Mouse (Mus musculus) heart, embryonic 11.5 days (tissue): Measurements from ENCODE around the gene Mccc1. TPM values are rescaled to one million over a fixed set of nuclear protein-coding genes. Genes with fewer than 3 reads are reported as not detected.

Source experiments
- ATAC-seq: fragments of 200-750 bp; cut with Nextera tagmentation; replicated peaks from 2 replicates; pipeline ENCODE4 v1.8.0; 2017; ENCODE audit warnings: moderate library complexity; ENCODE audit not compliant: insufficient number of reproducible peaks, low FRiP score, low TSS enrichment
- H3K27ac ChIP-seq: fragments of 300-500 bp; sonication (generic); 2 replicates; pipeline ENCODE4 v1.5.1; 2014; ENCODE audit warnings: mild to moderate bottlenecking, low read depth, low read length
- H3K27me3 ChIP-seq: fragments of 300-500 bp; sonication (generic); 2 replicates; pipeline ENCODE4 v1.6.1; 2014; ENCODE audit warnings: mild to moderate bottlenecking, low read length, mixed read lengths; ENCODE audit not compliant: control insufficient read depth, insufficient read depth
- H3K36me3 ChIP-seq: fragments of 300-500 bp; sonication (generic); 2 replicates; pipeline ENCODE4 v1.6.1; 2014; ENCODE audit warnings: mild to moderate bottlenecking, low read length, moderate library complexity, mixed read lengths; ENCODE audit not compliant: control insufficient read depth, insufficient read depth
- H3K4me1 ChIP-seq: fragments of 300-500 bp; sonication (generic); 2 replicates; pipeline ENCODE4 v1.6.1; 2014; ENCODE audit warnings: low read length; ENCODE audit not compliant: control insufficient read depth, insufficient read depth
- H3K4me2 ChIP-seq: fragments of 300-500 bp; sonication (generic); 2 replicates; pipeline ENCODE4 v1.6.1; 2014; ENCODE audit warnings: mild to moderate bottlenecking, moderate library complexity
- H3K4me3 ChIP-seq: fragments of 300-500 bp; sonication (generic); 2 replicates; pipeline ENCODE4 v1.5.1; 2014; ENCODE audit warnings: low read depth, low read length
- H3K9ac ChIP-seq: fragments of 300-500 bp; sonication (generic); 2 replicates; pipeline ENCODE4 v1.6.1; 2014; ENCODE audit warnings: mild to moderate bottlenecking, low read depth, low read length, moderate library complexity
- H3K9me3 ChIP-seq: fragments of 300-500 bp; sonication (generic); replicated peaks from 2 replicates; pipeline ENCODE4 v1.6.1; 2016; ENCODE audit warnings: low read length; ENCODE audit not compliant: control insufficient read depth
- WGBS: fragments of 180-500 bp; shearing (Covaris S2); extraction: QIAGEN DNeasy Blood & Tissue Kit; methylation state at CpG from one replicate; pipeline ENCODE4 v1.1.7; 2014; ENCODE audit not compliant: insufficient replicate concordance; 5-methylcytosine and 5-hydroxymethylcytosine counted together
- polyA plus RNA-seq: library from polyadenylated mRNA; unstranded; fragments of >200 nt; fragmentation: Nextera tagmentation; extraction: Ambion mirVana; gene quantifications from 2 replicates; pipeline ENCODE4 v1.2.1, GENCODE M21; 2014

Mccc1 gene
- polyA plus RNA-seq = 46.6 and 47.7 TPM in 2 replicates

- H3K27ac ChIP-seq = peak within 1 kb of the TSS; percentile 63
- H3K4me2 ChIP-seq = peak within 1 kb of the TSS; percentile 77
- H3K4me3 ChIP-seq = peak within 1 kb of the TSS; percentile 62
- no peaks in the 10 kb centered on the region for H3K4me1 ChIP-seq
- no peaks in the 10 kb centered on the region for H3K27me3 ChIP-seq
- H3K9me3 ChIP-seq = no peaks in the 10 kb centered on the region
- no peaks in the 10 kb centered on the region for H3K36me3 ChIP-seq
- 5% methylated on average over 39 of the region's 39 CpGs for WGBS
- peak within 1 kb of the TSS; percentile 73 for H3K9ac ChIP-seq
- ATAC-seq = peak; percentile 98
Measured at GRCm38 (mm10) chr3:36000275-36001239, at the start of gene Mccc1. TSS of gene Mccc1 (minus strand) at chr3:36000678.

- Histone ChIP-seq H3K4me3 (no peak overlapping the region), H3K9me3 (no peaks in the 10 kb centered on the region), H3K4me2 (no peak overlapping the region), H3K9ac (no peak overlapping the region), H3K36me3 (no peaks in the 10 kb centered on the region), H3K27me3 (no peaks in the 10 kb centered on the region), H3K27ac (no peak overlapping the region), H3K4me1 (no peaks in the 10 kb centered on the region)
- 59% methylated on average over 1 of the region's 1 CpGs for WGBS
- ATAC-seq = no peak
Measured at GRCm38 (mm10) chr3:36049106-36049505, 48.6 kb upstream of the Mccc1 start.

- H3K27me3 ChIP-seq = no peaks in the 10 kb centered on the region
- ATAC-seq = no peak
- WGBS = 70% methylated on average over 4 of the region's 4 CpGs
- H3K36me3 ChIP-seq = no peaks in the 10 kb centered on the region
- H3K4me3 ChIP-seq = no peak overlapping the region
- no peaks in the 10 kb centered on the region for H3K9me3 ChIP-seq
- H3K4me1 ChIP-seq = no peaks in the 10 kb centered on the region
- H3K27ac ChIP-seq = no peak overlapping the region
- no peak overlapping the region for H3K9ac ChIP-seq
- H3K4me2 ChIP-seq = no peak overlapping the region
Measured at GRCm38 (mm10) chr3:36045086-36045485, 44.6 kb upstream of the Mccc1 start.

GRCm38 (mm10) chr3:36044520-36044919, 44.0 kb upstream of the Mccc1 start:
- no peak for ATAC-seq
- Histone ChIP-seq H3K4me2 (no peak overlapping the region), H3K9me3 (no peaks in the 10 kb centered on the region), H3K4me1 (no peaks in the 10 kb centered on the region), H3K36me3 (no peaks in the 10 kb centered on the region), H3K9ac (no peak overlapping the region), H3K27ac (no peak overlapping the region), H3K4me3 (no peak overlapping the region), H3K27me3 (no peaks in the 10 kb centered on the region)

GRCm38 (mm10) chr3:36031740-36032510, 31.4 kb upstream of the Mccc1 start:
- H3K4me3 ChIP-seq = no peak overlapping the region
- H3K9ac ChIP-seq = no peak overlapping the region
- no peak overlapping the region for H3K27ac ChIP-seq
- H3K9me3 ChIP-seq = no peaks in the 10 kb centered on the region
- no peak for ATAC-seq
- H3K4me1 ChIP-seq = no peaks in the 10 kb centered on the region
- WGBS = 49% methylated on average over 6 of the region's 6 CpGs
- H3K27me3 ChIP-seq = no peaks in the 10 kb centered on the region
- no peaks in the 10 kb centered on the region for H3K36me3 ChIP-seq
- no peak overlapping the region for H3K4me2 ChIP-seq

- WGBS = 76% methylated on average over 4 of the region's 4 CpGs
- no peaks in the 10 kb centered on the region for H3K27me3 ChIP-seq
- no peaks in the 10 kb centered on the region for H3K9me3 ChIP-seq
- no peak overlapping the region for H3K9ac ChIP-seq
- no peaks in the 10 kb centered on the region for H3K36me3 ChIP-seq
- no peak overlapping the region for H3K4me2 ChIP-seq
- no peak for ATAC-seq
- no peak overlapping the region for H3K27ac ChIP-seq
- H3K4me3 ChIP-seq = no peak overlapping the region
- H3K4me1 ChIP-seq = no peaks in the 10 kb centered on the region
Measured at GRCm38 (mm10) chr3:36029993-36030392, 29.5 kb upstream of the Mccc1 start.

GRCm38 (mm10) chr3:36025732-36026131, 25.3 kb upstream of the Mccc1 start:
- Histone ChIP-seq H3K27me3 (no peaks in the 10 kb centered on the region), H3K9ac (no peak overlapping the region), H3K4me1 (no peaks in the 10 kb centered on the region), H3K9me3 (no peaks in the 10 kb centered on the region), H3K4me2 (no peak overlapping the region), H3K36me3 (no peaks in the 10 kb centered on the region), H3K27ac (no peak overlapping the region), H3K4me3 (no peak overlapping the region)
- no peak for ATAC-seq
- 80% methylated on average over 6 of the region's 6 CpGs for WGBS

- H3K4me3 ChIP-seq = no peak overlapping the region
- no peaks in the 10 kb centered on the region for H3K36me3 ChIP-seq
- H3K4me2 ChIP-seq = peak overlapping the region; percentile 24; the same call in 1 of the 2 replicates
- no peaks in the 10 kb centered on the region for H3K27me3 ChIP-seq
- H3K27ac ChIP-seq = 0 out of 2 replicates have a peak overlapping the region, but pooled peaks have one; percentile 46
- WGBS = 53% methylated on average over 3 of the region's 3 CpGs
- H3K4me1 ChIP-seq = no peaks in the 10 kb centered on the region
- no peak overlapping the region for H3K9ac ChIP-seq
- H3K9me3 ChIP-seq = no peaks in the 10 kb centered on the region
- no peak for ATAC-seq
Measured at GRCm38 (mm10) chr3:36011239-36011638, 10.8 kb upstream of the Mccc1 start.
